Mouse (Mus musculus): Measurements from ENCODE around the gene Tnnt1. TPM values are rescaled to one million over a fixed set of nuclear protein-coding genes. Genes with fewer than 3 reads are reported as not detected.

Gene Tnnt1
- total RNA-seq, 2 experiments from 2014 or later = 7.6 to 11.7 TPM

DNA sequence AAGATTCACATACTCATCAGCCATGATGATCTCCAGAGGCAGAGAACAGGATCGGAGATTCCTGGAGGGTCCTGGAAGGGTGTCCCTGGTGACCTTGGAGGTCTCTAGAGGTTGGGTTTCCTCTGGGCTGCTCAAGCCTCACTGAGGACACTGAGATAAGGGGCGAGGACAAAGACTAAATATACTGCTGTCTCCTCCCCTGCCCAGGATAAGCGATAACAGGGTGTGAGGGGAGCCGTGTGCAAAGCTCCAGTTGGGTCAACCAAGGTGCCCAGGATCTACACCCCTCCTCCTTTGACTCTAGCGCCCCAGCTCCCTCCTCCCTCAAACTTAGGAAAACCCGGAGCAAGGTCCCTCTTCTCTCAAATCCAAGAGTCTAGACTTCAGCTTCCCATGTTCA lies 6.1 kb upstream of the Tnnt1 start:
- no peak for DNase-seq (ENCODE audit: low spot score in 2 of 2)

DNA sequence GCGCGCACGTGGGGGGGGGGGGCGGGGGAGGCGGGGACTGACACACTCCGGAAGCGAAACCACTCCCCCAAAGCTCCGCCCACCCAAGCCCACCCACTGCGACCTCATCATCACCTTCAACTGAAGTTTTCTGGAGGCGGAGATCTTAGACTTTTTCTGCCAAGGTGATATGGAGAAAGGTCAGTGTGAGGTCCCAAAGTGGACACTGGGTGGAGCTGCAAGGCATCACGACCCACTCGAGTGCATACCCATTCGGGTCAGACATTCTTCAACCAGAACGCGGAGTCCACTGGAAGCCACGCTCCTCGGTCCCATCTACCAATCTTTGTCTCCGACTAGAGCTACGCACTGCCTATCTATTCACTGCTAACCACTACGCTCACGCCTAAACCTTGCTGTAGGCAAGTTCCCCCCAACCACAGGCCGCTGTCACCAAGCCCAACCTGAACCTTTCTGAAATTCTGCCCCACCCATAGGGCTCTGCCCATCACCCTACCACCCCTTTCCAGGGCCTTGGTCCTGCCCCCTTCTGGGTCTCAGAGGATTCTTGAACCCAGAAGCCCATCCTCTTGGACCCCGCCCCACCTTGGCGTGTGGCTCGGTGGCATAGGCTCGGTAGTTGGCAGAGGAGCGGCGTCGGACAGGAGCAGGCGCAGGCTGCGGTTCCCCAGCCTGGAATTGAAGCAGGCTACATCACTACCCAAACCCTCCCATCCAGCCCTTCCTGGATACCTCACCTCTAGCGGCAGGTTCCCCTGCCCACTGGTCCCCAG lies 5.2 kb upstream of the Tnnt1 start:
- no peak for DNase-seq (ENCODE audit: low spot score in 2 of 2)

DNA sequence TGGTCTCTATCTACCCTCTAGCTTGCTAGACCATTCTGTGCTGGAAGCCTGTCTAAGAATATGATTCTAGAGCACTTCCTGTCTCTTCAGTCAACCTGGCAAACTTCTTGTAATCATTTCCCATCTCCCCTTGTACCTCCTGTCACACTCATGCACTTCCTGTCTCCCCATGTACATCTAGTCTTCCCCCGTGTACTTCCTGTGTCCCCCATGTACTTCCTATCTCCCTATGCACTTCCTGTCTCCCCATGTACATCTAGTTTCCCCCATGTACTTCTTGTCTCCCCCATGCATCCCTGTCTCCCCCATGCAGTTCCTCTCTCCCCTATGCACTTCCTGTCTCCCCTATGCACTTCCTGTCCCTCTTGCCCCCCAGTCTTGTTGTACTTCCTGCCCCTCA lies 2.3 kb upstream of the Tnnt1 start:
- no peak for DNase-seq (ENCODE audit: low spot score in 2 of 2)

DNA sequence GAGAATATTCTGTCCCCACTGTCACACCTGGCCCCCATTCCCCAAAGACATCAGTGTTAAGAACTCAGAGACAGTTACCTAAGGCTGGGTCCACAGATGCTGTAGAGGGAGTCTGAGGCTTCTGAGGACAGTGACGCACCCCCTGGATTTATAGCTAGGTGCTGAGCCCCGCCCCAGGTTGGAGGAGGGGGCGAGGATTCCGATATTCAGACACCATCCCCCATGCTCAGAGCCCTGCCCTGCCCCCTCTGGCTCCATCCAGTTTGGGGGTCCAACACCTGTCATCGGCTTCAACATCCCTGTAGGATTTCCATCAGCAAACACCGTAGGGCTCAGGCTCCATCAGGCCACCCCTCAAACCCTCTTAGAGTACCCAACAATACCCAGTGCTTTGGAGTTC lies 329 bp downstream of the Tnnt1 start:
- DNase-seq (ENCODE audit: low spot score in 2 of 2) = no peak

DNA sequence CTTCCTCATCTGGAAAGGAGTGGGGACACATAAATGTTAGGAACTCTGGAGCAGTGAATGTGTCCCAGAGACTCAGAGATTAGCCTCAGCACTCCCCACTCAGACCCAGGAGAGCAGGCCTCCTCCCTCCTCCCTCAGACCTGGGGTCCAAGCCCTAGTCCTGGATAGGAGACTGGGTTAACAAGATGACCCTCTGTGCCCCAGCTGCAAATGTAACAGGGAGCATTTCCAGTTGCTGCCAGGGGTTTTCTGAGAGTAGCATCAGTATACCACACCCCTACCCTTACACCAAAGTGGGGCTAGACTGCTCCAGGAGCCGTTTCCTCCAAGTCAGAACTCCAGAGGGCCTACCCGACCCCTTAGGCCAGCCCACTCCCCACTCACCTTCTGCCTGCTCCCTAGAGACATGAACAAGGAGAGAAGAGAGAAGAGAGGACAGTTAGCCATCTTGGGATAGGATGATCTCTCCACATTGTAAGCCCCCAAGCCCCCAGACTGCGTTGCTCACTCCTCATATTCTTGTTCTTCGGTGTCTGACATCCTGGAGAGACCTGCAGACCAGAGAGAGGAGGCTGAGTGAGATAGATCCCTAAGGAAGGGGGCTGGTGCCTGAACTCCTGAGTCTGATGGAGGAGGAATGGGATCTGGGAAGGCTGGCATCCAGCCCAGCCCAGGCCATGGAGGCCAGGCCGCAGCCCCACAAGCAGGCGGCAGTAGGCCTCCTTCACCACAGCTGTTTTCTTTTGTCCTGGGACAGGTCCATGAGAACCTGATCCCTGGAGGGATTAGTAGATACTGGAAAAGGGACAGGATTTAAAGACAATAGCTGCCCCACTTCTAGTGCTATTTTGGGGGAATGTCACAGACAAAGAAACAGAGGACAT lies 2.1 kb downstream of the Tnnt1 start:
- no peak for DNase-seq (ENCODE audit: low spot score in 2 of 2)

DNA sequence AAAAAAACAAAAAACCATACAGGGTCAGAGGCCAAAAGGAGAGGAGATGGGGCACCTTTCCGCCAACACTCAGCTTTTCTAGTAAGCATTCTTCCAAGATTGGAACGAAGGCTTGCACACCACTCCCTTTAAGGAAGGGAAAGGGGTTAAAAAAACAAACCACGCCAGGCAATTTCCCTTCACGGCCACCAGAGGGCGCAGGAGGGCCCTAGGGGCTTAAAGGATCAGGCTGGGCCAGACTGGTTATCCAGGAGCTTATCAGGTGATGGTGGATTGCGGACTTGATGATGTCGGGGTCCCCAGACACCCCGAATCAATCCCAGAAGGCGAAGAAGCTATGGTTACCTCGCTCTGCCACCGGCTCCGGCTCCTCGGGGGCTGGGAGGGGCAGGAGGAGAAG lies 2.9 kb downstream of the Tnnt1 start:
- peak in 1 of 2 experiments; percentile 31 for DNase-seq (ENCODE audit: low spot score in 2 of 2)

DNA sequence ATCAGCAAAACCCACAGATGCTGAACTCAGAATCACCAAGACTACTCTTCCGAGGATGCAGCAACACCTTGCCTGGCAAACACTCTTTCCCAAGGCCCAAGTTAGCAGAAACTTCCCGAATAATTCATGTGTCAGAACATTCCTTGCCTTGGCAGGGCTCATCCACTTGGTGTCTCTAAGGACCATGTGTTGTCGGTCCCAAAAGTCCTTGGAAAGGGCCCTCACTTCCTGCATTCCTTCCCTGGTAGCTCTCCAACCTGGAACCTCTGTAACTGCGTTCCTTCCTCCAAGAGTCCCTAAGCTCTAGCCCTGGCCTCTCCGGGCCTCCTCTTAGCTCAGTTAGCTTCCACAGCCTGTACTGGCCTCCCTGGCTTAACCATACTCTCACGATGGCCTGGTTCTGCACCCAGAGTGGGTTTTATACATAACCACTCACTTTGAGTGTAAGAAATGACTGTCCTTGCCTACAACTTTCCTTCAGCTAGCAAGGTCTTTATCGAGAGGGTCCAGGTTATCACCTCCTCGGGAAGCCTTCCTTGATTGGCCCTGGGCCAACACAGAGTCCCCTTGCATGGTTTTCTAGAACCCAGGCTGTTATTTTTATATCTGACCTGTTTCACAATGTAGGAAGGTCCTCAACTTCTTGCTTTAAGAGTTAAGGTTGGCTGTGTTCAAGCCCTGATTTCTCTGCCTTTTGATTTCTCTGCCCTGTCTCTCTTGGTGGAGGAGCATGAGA lies 4.5 kb downstream of the Tnnt1 start:
- no peak for DNase-seq (ENCODE audit: low spot score in 2 of 2)

DNA sequence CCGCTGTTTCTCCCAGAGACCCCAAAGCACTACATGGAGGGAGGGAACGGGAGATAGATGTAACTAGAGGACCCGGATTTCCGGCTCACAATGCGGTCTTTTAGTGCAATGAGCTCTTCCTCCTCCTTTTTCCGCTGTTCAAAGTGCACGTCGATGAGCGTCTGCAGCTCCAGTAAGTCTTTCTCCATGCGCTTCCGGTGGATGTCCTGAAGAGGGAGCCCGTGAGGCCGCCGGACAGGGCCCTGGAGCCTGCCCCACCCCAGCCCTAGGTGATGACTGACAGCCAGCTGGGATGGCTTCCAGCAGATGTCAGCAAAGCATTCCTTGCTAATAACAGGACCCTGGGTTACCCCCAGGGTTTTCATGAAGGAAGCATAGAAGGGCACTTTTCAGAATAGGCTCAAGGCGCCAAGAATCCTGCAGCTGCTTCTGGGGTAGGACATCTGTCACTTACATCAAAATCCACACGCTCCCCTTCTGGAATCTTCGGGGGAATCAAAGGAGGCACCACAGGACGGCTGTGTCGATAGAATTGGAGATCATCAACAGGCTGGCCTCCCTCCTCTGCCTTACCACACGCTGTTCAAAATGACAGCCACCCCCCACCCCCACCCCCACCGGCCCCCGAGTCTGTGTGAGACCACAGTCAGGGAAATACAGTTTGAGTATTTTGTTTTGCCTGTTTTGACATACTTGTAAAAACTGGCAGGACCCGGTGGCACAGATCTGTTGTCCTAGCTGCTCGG lies 6.1 kb downstream of the Tnnt1 start:
- peak; percentile 51 for DNase-seq (ENCODE audit: low spot score in 2 of 2)

DNA sequence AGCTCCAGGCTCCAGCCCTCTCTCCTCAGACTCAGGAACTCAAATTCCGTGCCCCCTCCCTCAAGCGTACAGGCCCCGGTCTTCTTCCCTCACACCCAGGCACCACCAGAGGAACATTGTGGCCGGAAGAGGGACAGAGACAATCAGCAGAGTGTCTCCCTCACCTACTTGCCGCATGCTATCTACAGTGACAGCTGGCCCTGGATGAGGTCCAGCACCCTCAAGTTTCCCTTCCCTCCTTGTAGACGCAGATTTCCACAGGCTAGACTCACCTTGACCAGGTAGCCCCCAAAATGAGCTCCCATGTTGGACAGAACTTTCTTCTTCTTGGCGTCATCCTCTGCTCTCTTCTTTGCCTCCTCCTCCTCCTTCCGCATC lies 7.5 kb downstream of the Tnnt1 start:
- DNase-seq (ENCODE audit: low spot score in 2 of 2) = no peak

DNA sequence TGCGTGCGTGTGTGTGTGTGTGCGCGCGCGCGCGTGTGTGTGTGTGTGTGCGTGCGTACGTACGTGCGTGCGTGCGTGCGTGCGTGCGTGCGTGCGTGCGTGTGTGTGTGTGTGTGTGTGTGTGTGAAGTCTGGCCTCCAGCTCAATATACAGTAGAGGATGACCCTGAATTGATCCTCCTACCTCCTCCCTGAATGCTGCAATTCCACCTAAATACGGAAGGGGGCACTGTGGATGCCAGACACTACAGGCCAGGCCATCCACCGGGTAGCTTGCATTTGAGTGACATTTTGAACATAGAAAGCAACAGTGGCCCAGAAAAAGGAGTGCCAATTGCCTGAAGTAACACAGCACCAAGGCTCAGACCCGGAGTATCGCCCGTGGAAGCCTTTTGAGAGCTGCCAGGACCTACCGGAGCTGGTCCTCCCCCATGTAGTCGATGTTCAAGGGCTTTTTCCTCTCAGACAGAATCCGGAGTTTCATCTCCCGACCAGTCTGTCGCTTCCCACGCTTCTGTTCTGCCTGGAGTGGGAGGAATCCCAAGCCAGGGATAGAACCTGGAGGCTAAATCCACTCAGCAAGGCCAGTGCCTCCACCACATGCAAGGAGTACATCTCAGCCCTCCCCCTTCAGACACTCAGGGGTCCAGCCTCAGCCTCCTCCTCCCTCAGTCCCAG lies 8.0 kb downstream of the Tnnt1 start:
- DNase-seq (ENCODE audit: low spot score in 2 of 2) = peak; percentile 22 to 57

DNA sequence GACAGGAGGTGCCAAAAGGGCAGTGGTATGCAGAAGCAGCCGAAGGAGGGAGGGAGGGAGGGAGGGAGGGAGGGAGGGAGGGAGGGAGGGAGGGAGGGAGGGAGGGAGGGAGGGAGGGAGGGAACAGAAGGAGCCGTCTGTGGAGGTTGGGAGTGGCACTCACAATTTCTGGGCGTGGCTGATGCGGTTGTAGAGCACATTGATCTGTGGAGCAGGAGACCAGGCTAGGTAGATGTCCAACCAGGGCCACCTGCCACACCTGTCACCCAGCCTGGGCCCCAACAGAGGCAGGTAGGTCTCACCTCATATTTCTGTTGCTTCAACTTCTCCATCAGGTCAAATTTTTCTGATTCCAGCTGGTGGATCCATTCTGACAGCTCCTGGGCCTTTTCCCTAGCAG lies 9.0 kb downstream of the Tnnt1 start:
- no peak for DNase-seq (ENCODE audit: low spot score in 2 of 2)

DNA sequence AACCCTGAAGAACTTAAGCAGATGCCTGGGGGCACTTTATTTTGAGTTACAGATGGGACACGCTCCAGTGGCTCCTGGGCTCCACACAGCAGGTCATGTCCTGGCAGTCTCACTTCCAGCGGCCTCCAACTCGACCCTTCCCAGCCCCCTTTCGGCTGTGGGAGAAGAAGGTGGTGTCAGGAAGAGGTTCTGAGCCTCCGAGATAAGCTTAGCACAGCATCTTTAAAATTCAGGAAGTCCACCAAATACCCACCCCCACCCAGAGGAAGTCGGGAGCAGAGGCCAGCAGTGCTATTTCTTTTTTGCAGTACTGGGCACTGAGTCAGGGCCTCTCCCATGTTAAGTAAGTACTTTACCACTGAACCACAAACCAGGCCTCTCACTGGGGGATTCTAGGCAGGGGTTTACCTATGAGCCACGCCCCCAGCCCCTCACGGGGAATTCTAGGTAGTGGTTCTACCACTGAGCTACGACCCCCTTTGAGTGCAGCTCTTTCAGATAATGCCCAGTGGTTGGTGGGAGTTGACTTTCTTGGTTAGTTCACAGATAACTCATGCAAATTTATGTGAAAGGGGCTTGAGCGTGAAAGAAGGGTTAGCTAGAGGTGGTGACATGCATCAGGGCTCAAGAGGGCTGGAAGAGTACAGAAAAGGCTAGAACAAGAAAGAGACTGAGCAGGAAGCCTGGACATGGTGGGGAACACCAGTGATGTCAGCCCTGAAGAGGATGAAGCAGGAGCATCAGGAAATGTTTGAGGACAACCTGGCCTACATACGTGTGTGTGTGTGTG lies 11.3 kb downstream of the Tnnt1 start:
- DNase-seq (ENCODE audit: low spot score in 2 of 2) = no peak

DNA sequence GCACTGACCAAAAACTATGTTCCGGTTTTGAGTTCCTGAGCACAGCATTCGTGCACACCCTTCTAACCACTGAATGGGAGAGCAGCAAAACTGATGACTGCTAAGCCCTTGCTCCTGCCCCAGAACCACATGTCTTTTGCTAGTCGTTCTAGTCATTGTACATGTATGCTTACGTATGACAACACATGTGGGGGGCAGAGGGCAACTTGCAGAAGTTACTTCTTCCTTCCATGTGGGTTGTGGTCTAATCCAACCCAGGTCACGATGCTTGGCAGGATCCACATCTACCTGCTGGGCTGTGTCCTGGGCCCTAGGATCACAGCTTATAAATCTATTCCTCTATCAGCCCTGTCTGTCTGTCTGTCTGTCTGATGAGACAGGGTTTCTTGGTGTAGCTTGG lies 12.3 kb downstream of the Tnnt1 start:
- DNase-seq (ENCODE audit: low spot score in 2 of 2) = no peak

DNA sequence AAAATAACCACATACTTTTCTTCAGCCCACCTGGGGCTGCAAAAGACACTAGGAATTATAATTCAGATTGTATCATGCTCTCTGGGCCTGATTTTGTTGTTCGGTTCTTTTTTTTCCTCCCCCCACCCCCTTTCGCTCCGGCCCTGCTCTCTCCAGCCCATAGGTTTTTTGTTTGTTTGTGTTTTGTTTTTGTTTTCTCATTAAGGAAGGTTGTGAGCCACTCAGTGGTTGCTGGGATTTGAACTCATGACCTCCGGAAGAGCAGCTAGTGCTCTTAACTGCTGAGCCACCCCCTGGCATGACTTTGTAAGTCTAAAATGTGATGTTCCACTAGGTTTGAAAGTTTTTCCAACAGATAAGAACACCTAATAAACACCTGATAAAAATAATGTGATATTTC lies 13.1 kb downstream of the Tnnt1 start:
- DNase-seq (ENCODE audit: low spot score in 2 of 2) = no peak

DNA sequence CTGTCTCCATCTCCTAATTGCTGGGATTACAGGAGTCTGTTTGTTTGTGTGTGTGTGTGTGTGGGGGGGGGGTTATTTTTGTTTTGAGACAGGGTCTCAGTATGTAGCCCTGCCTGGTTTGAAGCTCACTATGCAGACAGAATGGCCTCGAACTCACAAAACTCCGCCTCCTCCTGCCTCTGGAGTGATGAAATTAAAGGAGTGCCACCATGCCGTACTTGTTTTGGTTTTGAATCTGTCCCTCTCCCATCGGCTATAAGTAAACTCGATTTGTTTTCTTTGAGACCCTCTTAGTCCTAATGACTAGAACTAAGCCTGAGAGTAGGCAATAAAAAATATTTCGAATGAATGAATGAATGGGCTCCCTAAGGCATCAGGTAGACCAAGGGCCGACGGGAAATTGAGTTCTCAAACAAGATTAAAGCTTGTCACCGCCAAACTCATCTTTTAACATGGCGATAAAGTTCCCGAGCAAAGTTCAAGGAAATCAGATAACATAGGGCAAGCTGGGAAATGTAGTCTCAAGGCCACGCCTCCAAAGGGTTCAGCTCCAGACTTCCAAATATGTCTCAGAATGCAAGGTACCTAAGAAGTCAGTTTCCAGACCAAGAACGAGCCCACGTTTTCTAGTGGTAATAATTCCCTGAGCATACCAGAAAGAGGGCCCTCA lies 13.6 kb downstream of the Tnnt1 start:
- peak; percentile 62 to 65 for DNase-seq (ENCODE audit: low spot score in 2 of 2)

DNA sequence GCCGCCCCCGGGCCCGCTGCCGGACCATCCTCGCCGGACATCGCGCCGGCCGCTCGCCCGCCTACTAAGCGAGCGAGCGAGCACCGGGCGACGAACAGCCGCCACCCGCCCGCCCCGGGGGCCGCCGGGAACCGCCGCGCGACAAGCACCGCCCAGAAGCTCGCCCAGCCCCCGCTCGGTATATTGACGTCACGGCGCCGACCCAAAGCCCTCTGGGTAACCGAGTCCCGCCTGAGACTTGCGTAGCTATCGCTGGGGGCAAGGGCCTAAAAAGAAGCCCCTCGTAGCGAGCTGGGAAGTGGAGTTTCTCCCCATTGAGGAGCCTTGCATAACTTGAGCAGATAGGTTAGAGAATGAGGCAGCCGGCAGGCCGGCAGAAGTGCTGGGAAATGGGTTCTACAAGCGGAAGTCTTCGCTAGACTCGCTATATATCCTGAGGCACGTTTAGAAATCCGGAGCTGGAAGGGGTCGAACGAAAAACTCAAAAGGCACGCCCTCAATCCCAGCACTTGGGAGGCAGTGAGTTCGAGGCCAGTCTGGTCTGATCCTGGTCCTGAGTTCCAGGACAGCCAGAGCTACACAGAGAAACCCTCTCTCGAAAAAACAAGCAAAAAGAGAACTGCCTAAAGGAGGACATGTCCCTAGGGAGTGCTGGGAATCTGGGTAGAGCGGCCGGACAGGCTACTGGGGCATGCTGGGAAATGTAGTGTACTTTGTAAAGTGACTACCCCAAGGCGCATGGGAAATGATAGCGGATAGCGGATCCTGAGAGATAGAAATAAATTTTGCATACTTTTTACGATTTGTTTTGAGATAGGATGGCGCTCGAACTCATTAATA lies 14.4 kb downstream of the Tnnt1 start, which contains the start of gene Ppp1r12c:
Gene Ppp1r12c, minus strand, starts transcription at position 123 of the 840 bp plus-strand sequence.
- DNase-seq (ENCODE audit: low spot score in 2 of 2) = peak; percentile 96

DNA sequence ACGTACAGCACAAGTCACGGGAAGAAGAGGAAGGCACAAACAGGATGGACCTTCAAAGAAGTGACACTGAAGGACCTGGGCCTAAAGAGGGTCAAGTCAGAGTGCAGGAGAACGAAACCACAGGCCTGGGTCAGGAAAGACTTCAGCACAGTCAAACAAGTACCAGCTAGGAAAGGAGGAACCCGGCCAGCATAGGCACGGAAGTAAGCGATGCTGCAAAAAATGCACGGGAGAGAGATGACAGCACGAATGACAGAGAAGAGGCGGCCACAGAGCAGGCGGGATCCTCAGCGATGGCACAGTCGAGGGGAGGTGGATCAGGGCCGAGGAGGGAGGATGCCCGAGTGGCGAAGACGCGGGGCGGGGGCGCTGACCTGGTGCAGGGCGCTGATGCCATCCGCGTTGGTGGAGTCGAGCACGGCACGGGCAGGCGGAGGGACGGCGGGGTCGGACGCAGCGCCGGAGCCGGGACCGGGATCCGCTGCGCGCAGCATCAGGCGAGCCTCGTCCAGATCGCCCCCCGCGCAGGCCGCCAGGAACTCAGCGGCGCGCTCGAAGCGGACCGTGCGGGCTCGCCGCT lies 15.2 kb downstream of the Tnnt1 start:
- peak; percentile 28 to 56 for DNase-seq (ENCODE audit: low spot score in 2 of 2)

DNA sequence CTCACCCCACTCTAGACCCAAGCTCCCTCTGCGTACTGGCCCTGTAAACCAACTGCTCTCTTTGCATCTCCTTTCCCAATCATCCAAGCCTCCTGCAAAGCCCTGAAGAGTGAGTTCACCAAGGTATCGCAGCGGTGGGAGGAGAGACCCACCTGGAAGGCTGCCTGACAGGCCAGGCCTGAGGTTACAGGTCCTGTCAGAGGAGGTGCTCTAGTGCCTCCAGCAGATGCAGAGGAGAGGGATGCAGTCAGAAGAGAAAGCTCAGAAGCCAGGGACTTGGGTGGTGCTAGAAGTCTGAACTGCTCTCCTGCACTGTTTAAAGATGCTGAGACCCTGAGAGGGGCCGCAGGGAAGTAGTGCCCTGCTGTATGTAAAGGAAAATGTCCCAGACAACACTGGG lies 17.1 kb downstream of the Tnnt1 start:
- no peak for DNase-seq (ENCODE audit: low spot score in 2 of 2)

All from left cerebral cortex, adult 18-20 months (tissue).